Mouse (Mus musculus): ENCODE data around the gene Scel. TPM values are rescaled to one million over a fixed set of nuclear protein-coding genes. Genes with fewer than 3 reads are reported as not detected.

Gene Scel
- polyA plus RNA-seq, 2 experiments: 5.6 to 14.3 TPM

DNA sequence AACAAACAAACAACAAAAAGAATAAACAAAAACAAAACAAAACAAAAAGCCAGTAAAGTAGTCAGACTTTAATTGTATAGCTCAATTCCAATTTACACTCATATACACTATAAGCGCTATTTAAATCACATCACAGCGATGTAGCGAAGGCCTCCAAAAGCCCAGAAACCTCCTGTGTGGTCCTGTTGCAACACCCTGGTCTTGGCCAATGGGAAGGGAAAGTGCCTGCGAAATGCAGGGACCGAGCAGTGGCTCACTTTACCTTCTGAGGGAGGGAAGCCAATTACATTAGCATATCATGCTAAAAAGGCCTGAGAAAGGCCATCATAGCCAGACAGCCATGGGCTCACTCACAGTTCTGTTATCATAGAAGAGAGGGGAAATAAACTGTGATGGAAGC is 14.5 kb upstream of the Scel start:
- Histone ChIP-seq H3K4me2 (replicated peaks; ENCODE audit: low read depth, low read length, severe bottlenecking) (no peak overlapping the region), H3K27me3 (ENCODE audit: control insufficient read depth, insufficient read depth, low read length) (no peaks in the 10 kb centered on the region), H3K9ac (ENCODE audit: low read depth, low read length, severe bottlenecking) (no peak overlapping the region), H3K27ac (replicated peaks; ENCODE audit: low read depth, low read length) (no peak overlapping the region), H3K4me1 (ENCODE audit: control insufficient read depth, insufficient read depth, low read length) (0 out of 2 replicates have a peak, but pooled peaks cover 2% of the 10 kb centered on the region), H3K9me3 (ENCODE audit: control insufficient read depth, low read length) (no peaks in the 10 kb centered on the region), H3K36me3 (ENCODE audit: control insufficient read depth, insufficient read depth, low read length) (no peaks in the 10 kb centered on the region), H3K4me3 (replicated peaks; ENCODE audit: low read length) (no peak overlapping the region)
- ATAC-seq (ENCODE audit: low FRiP score, low read depth): no peak
- no peak for DNase-seq (ENCODE audit: low spot score)
- 73% methylated on average over 5 of the region's 5 CpGs for WGBS
- no peak for TF ChIP-seq POLR2A (IDR thresholded peaks at IDR 0.05; ENCODE audit: borderline replicate concordance, extremely low read depth, insufficient read depth, insufficient read length)

DNA sequence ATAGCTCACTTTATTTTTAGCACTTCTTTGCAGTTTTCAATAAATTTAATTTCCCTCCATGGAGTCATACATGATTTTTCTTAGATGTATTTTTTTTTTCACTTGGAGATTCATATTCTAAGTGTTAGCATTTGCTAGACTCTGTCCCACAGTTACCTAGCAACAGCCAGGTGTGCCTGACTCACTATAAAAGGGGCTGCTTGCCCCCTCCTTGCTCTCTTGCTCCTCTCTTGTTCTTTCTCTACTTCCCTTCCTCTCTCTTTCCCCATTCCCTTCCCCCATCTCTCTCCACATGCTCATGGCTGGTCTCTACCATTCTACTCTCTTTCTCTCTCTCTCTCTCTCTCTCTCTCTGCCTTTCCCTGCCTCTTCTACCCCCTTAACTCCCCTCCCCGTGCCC is 14.1 kb upstream of the Scel start:
- H3K36me3 ChIP-seq (ENCODE audit: control insufficient read depth, insufficient read depth, low read length): no peaks in the 10 kb centered on the region
- 63% methylated on average over 1 of the region's 1 CpGs for WGBS
- H3K4me1 ChIP-seq (ENCODE audit: control insufficient read depth, insufficient read depth, low read length): 0 out of 2 replicates have a peak, but pooled peaks cover 2% of the 10 kb centered on the region
- ATAC-seq (ENCODE audit: low FRiP score, low read depth) (no peak), DNase-seq (ENCODE audit: low spot score) (no peak)
- no peak for TF ChIP-seq POLR2A (IDR thresholded peaks at IDR 0.05; ENCODE audit: borderline replicate concordance, extremely low read depth, insufficient read depth, insufficient read length)
- no peaks in the 10 kb centered on the region for H3K27me3 ChIP-seq (ENCODE audit: control insufficient read depth, insufficient read depth, low read length)
- H3K9me3 ChIP-seq (ENCODE audit: control insufficient read depth, low read length): no peaks in the 10 kb centered on the region
- no peak overlapping the region for H3K27ac ChIP-seq (replicated peaks; ENCODE audit: low read depth, low read length)
- H3K4me2 ChIP-seq (replicated peaks; ENCODE audit: low read depth, low read length, severe bottlenecking): no peak overlapping the region
- no peak overlapping the region for H3K9ac ChIP-seq (ENCODE audit: low read depth, low read length, severe bottlenecking)
- H3K4me3 ChIP-seq (replicated peaks; ENCODE audit: low read length): no peak overlapping the region

DNA sequence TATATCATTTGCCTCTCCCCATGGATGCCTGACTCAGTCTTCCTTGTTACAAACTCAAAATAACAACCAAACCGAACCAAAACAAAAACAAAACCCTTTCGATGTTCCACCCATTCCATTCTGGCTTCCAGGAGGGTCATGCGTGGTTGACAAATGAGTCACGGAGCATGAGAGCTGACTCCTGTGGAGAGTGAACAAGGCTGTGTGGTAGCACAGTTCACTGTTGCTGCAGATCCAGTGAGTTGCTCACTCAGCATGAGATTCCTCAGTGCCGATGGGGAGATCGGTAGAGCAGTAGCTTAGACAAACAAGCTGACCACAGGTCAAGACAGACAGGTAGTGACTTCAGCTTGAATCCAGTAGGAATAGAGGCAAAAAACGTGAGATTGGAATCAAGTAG is 12.8 kb upstream of the Scel start:
- Histone ChIP-seq H3K9me3 (ENCODE audit: control insufficient read depth, low read length) (no peaks in the 10 kb centered on the region), H3K36me3 (ENCODE audit: control insufficient read depth, insufficient read depth, low read length) (no peaks in the 10 kb centered on the region), H3K4me2 (replicated peaks; ENCODE audit: low read depth, low read length, severe bottlenecking) (no peak overlapping the region), H3K9ac (ENCODE audit: low read depth, low read length, severe bottlenecking) (no peak overlapping the region), H3K4me1 (ENCODE audit: control insufficient read depth, insufficient read depth, low read length) (0 out of 2 replicates have a peak, but pooled peaks cover 2% of the 10 kb centered on the region), H3K27me3 (ENCODE audit: control insufficient read depth, insufficient read depth, low read length) (no peaks in the 10 kb centered on the region), H3K27ac (replicated peaks; ENCODE audit: low read depth, low read length) (no peak overlapping the region), H3K4me3 (replicated peaks; ENCODE audit: low read length) (no peak overlapping the region)
- ATAC-seq (ENCODE audit: low FRiP score, low read depth) (no peak), DNase-seq (ENCODE audit: low spot score) (no peak)
- WGBS: 68% methylated on average over 7 of the region's 7 CpGs
- TF ChIP-seq POLR2A (IDR thresholded peaks at IDR 0.05; ENCODE audit: borderline replicate concordance, extremely low read depth, insufficient read depth, insufficient read length): no peak

DNA sequence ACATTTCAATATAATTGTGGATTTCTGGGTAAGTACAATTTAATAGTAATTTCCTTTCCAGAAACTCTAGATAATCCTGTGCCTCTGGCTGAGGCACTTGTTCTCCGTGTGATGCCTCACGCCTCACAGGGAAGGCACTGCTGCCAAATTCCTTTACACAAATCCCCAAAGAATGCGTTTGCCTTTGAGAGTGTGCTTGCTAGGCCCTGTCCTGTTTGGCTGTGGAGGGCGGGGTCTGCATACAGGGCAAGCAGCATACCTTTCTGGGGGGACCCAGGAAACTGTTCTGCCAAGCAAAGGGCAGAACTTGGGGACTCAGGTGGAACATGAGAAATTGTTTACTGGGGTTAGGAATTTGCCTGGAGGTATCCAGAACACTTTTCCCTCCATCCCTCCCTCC is 12.2 kb upstream of the Scel start:
- no peak overlapping the region for H3K4me3 ChIP-seq (replicated peaks; ENCODE audit: low read length)
- no peaks in the 10 kb centered on the region for H3K36me3 ChIP-seq (ENCODE audit: control insufficient read depth, insufficient read depth, low read length)
- H3K27ac ChIP-seq (replicated peaks; ENCODE audit: low read depth, low read length): no peak overlapping the region
- 0 out of 2 replicates have a peak, but pooled peaks cover 2% of the 10 kb centered on the region for H3K4me1 ChIP-seq (ENCODE audit: control insufficient read depth, insufficient read depth, low read length)
- peak; percentile 20 for DNase-seq (ENCODE audit: low spot score)
- H3K9me3 ChIP-seq (ENCODE audit: control insufficient read depth, low read length): no peaks in the 10 kb centered on the region
- no peak for TF ChIP-seq POLR2A (IDR thresholded peaks at IDR 0.05; ENCODE audit: borderline replicate concordance, extremely low read depth, insufficient read depth, insufficient read length)
- no peak overlapping the region for H3K9ac ChIP-seq (ENCODE audit: low read depth, low read length, severe bottlenecking)
- no peak for ATAC-seq (ENCODE audit: low FRiP score, low read depth)
- WGBS: 19% methylated on average over 4 of the region's 4 CpGs
- no peaks in the 10 kb centered on the region for H3K27me3 ChIP-seq (ENCODE audit: control insufficient read depth, insufficient read depth, low read length)
- no peak overlapping the region for H3K4me2 ChIP-seq (replicated peaks; ENCODE audit: low read depth, low read length, severe bottlenecking)

DNA sequence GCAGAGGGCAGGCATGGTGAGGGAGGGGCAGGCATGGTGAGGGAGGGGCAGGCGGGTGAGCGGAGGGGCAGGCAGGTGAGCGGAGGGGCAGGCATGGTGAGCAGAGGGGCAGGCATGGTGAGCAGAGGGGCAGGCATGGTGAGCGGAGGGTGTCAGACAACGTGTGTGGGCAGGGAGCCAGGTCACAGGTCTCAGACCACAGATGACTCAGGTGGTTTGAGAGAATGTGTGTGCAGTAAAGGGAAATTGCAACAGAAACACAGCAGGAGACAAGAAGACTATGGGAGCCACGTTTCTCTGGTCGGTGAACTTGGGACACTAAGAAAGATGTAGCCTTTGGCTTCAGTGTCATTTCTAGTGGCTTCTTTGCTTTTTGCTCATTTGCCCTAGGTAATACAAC is 8.6 kb upstream of the Scel start:
- Histone ChIP-seq H3K9ac (ENCODE audit: low read depth, low read length, severe bottlenecking) (no peak overlapping the region), H3K4me1 (ENCODE audit: control insufficient read depth, insufficient read depth, low read length) (0 out of 2 replicates have a peak, but pooled peaks cover 2% of the 10 kb centered on the region), H3K36me3 (ENCODE audit: control insufficient read depth, insufficient read depth, low read length) (no peaks in the 10 kb centered on the region), H3K9me3 (ENCODE audit: control insufficient read depth, low read length) (no peaks in the 10 kb centered on the region), H3K4me2 (replicated peaks; ENCODE audit: low read depth, low read length, severe bottlenecking) (no peak overlapping the region), H3K27ac (replicated peaks; ENCODE audit: low read depth, low read length) (no peak overlapping the region), H3K4me3 (replicated peaks; ENCODE audit: low read length) (no peak overlapping the region), H3K27me3 (ENCODE audit: control insufficient read depth, insufficient read depth, low read length) (no peaks in the 10 kb centered on the region)
- DNase-seq (ENCODE audit: low spot score): no peak
- no peak for ATAC-seq (ENCODE audit: low FRiP score, low read depth)
- no peak for TF ChIP-seq POLR2A (IDR thresholded peaks at IDR 0.05; ENCODE audit: borderline replicate concordance, extremely low read depth, insufficient read depth, insufficient read length)
- 72% methylated on average over 7 of the region's 7 CpGs for WGBS

DNA sequence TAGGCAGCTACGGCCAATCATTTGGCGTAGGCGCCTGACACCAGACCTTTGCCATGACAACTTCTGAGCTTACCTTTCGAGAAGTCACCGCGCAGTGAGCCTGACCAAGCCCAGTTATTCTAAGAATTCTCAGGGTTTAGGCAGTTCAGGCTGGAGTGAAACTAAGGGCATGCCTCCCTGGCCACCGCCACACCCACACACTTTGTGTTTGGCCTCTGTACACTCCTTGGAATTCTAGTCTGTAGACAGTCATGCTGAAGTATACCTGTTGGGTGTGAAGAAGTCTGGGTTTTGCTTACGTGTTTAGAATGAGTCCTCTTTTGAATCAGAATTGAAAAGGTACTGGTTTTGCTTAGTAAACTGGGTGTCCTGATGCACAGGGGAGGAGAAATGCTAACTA is 3.6 kb upstream of the Scel start:
- DNase-seq (ENCODE audit: low spot score) (no peak), ATAC-seq (ENCODE audit: low FRiP score, low read depth) (no peak)
- Histone ChIP-seq H3K4me2 (replicated peaks; ENCODE audit: low read depth, low read length, severe bottlenecking) (no peak overlapping the region), H3K36me3 (ENCODE audit: control insufficient read depth, insufficient read depth, low read length) (no peaks in the 10 kb centered on the region), H3K27ac (replicated peaks; ENCODE audit: low read depth, low read length) (no peak overlapping the region), H3K4me1 (ENCODE audit: control insufficient read depth, insufficient read depth, low read length) (peaks cover 8% of the 10 kb centered on the region), H3K27me3 (ENCODE audit: control insufficient read depth, insufficient read depth, low read length) (no peaks in the 10 kb centered on the region), H3K9me3 (ENCODE audit: control insufficient read depth, low read length) (no peaks in the 10 kb centered on the region), H3K9ac (ENCODE audit: low read depth, low read length, severe bottlenecking) (no peak overlapping the region), H3K4me3 (replicated peaks; ENCODE audit: low read length) (no peak overlapping the region)
- 95% methylated on average over 8 of the region's 8 CpGs for WGBS
- TF ChIP-seq POLR2A (IDR thresholded peaks at IDR 0.05; ENCODE audit: borderline replicate concordance, extremely low read depth, insufficient read depth, insufficient read length): no peak
